Mouse (Mus musculus): ENCODE results near the gene Rac1.

DNA sequence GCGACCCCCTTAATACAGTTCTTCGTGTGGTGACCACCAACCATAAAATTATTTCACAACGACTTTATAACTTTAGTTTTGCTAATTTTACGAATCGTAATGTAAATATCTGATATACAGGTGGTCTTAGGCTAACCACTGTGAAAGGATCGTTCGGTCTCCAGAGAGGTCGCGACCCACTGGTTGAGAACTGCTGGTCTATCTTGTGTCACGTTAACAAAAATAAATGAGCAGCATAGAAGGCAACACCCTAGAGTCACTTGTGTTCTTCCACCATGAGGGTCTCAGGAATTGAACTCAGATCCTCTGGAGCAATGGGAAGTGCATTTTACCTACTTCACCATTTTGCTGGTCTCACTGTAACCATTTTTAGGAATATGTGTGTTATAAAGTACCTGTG, 20.0 kb upstream of the Rac1 start:
- no peak for TF ChIP-seq MYOD1 (IDR thresholded peaks at IDR 0.05; ENCODE audit: control insufficient read depth in 1 of 3, insufficient read length in 2 of 3, low read depth in 2 of 3)
- no peak for TF ChIP-seq E2F4 (IDR thresholded peaks at IDR 0.05; ENCODE audit: insufficient read depth)
- TF ChIP-seq MAX (IDR thresholded peaks at IDR 0.05; ENCODE audit: low read depth): no peak
- TF ChIP-seq POLR2A (IDR thresholded peaks at IDR 0.05; ENCODE audit: insufficient read length, low read depth): no peak
- no peak for TF ChIP-seq CEBPB (IDR thresholded peaks at IDR 0.05; ENCODE audit: insufficient read depth, poor library complexity, severe bottlenecking)
- no peak for TF ChIP-seq POLR2AphosphoS2 (IDR thresholded peaks at IDR 0.05; ENCODE audit: insufficient read length, low read depth)
